Mouse (Mus musculus): ENCODE results near the gene Catsperg1. TPM values are rescaled to one million over a fixed set of nuclear protein-coding genes. Genes with fewer than 3 reads are reported as not detected.

Gene Catsperg1
- polyA plus RNA-seq, 1 experiment: not detected

DNA sequence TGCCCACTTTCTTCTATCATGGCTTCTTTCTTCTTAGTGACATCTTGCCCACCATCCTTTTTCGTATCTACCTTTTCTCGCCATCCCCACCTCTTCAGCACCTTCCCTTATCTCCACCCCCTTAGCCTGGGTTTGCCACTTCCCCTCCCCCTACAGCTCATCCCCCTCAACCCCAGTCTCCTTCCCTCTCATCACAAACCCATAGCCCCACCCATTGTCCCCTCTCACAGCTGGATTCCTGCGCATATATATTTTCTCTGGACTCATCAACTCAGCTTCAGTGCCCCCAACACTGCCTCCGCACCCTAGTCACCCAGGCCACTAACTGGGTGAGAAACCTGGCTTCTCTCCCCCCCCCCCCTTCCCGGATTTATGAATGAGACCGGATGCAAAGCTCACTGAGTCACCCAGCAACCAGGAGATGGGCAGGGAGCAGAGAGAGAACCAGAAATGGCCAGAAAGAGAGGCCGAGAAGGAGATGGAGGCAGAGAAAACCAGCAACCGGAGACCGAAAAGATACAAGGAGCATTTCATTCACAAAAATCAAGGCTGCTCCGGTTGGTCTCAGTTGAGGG, 45.6 kb downstream of the Catsperg1 start:
- TF ChIP-seq CTCF (IDR thresholded peaks at IDR 0.05; ENCODE audit: insufficient read depth, low read depth, low read length): no peak
- TF ChIP-seq POLR2A (IDR thresholded peaks at IDR 0.05; ENCODE audit: insufficient read depth, low read depth, low read length): no peak
- H3K4me1 ChIP-seq (ENCODE audit: control insufficient read depth, insufficient read depth, low read length): peaks cover 41% of the 10 kb centered on the region
- H3K27ac ChIP-seq (ENCODE audit: insufficient read depth, low read depth, low read length): no peak overlapping the region
- WGBS: 18% methylated on average over 10 of the region's 10 CpGs
- peak overlapping the region; percentile 90 for H3K4me3 ChIP-seq (ENCODE audit: insufficient read depth, low read depth, low read length)

DNA sequence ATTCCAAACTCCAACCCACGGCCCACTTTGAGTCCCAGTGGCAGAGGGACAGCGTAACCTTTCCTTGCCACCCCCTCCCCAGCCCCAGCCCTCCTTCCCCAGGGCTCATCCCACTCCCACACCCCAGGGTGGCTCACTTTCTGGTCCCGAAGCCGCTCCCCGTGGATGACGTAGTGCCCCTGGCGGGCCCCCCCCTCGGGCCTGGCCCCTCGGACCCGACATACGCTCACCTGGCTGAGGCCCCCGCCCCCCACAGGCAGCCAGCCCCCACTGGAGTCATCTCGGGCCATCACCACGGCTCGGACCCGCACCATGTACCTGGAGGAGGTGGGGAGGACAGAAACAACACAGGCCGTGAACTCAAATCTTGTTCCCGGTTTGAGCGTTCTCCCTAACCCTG, 46.2 kb downstream of the Catsperg1 start:
- H3K27ac ChIP-seq (ENCODE audit: insufficient read depth, low read depth, low read length): no peak overlapping the region
- TF ChIP-seq CTCF (IDR thresholded peaks at IDR 0.05; ENCODE audit: insufficient read depth, low read depth, low read length): no peak
- no peak for TF ChIP-seq POLR2A (IDR thresholded peaks at IDR 0.05; ENCODE audit: insufficient read depth, low read depth, low read length)
- WGBS: 43% methylated on average over 19 of the region's 19 CpGs
- peaks cover 40% of the 10 kb centered on the region for H3K4me1 ChIP-seq (ENCODE audit: control insufficient read depth, insufficient read depth, low read length)
- no peak overlapping the region for H3K4me3 ChIP-seq (ENCODE audit: insufficient read depth, low read depth, low read length)

DNA sequence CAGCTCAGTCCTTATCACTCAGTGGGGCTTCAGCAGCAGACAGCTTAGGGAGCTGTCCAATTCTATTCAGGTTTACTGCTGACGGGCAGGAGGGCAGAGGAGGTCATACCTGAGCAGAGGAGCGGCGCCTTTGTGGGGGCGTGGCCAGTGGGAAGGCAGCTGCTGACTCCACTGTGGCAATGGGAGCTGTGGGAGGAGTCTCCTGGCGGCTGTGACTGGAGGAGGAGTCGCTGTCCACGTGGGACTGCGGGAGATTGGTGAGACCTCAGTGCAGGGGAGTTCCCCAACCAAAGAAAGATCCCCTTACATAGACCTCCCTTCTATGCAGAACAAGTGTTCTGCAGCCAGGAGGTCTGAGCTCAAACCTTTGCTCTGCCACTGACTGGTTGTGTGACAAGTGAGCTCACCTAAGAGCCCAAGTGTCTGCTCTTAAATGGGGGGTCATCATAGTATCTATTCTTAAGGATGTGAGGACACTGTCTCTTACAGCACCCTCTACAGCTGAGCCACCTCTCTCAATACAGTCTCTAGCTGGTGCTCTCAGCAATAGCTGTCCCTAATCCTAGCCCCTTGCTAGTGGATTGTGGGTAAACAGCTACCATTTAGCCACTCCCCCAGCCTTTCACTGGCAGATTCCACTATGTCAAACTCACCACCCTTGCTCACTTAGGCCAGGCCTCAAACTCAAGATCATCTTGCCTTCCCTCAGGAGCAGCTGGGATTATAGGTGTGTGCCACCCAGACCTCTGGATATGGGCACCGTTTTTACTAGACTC, 50.9 kb downstream of the Catsperg1 start:
- Histone ChIP-seq H3K27ac (ENCODE audit: insufficient read depth, low read depth, low read length) (no peak overlapping the region), H3K4me3 (ENCODE audit: insufficient read depth, low read depth, low read length) (no peak overlapping the region), H3K4me1 (ENCODE audit: control insufficient read depth, insufficient read depth, low read length) (peaks cover 4% of the 10 kb centered on the region; the same call in 1 of the 2 replicates)
- WGBS: 46% methylated on average over 9 of the region's 9 CpGs
- no peak for TF ChIP-seq POLR2A (IDR thresholded peaks at IDR 0.05; ENCODE audit: insufficient read depth, low read depth, low read length)
- TF ChIP-seq CTCF (IDR thresholded peaks at IDR 0.05; ENCODE audit: insufficient read depth, low read depth, low read length): no peak

DNA sequence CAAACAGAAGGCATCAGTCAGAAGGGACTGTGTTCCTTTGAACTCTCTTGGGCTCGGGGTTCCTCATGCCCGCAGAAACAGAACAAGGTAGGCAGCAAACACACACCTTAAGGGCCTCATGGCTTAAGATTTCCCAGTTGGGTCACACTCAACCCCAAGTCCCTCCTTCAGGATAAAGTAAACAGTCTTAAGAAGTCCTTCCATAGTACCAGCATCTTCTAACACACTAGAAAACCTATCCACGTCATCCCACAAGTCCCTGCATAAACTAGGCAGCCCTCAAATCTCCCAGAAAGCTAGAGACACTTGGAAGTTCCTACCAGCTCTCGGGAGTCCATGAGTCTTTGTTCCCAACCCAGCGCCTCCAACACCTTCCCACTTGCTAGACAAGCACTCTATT, 51.5 kb downstream of the Catsperg1 start:
- Histone ChIP-seq H3K4me3 (ENCODE audit: insufficient read depth, low read depth, low read length) (no peak overlapping the region), H3K4me1 (ENCODE audit: control insufficient read depth, insufficient read depth, low read length) (no peaks in the 10 kb centered on the region), H3K27ac (ENCODE audit: insufficient read depth, low read depth, low read length) (no peak overlapping the region)
- no peak for TF ChIP-seq CTCF (IDR thresholded peaks at IDR 0.05; ENCODE audit: insufficient read depth, low read depth, low read length)
- no peak for TF ChIP-seq POLR2A (IDR thresholded peaks at IDR 0.05; ENCODE audit: insufficient read depth, low read depth, low read length)
- WGBS: 92% methylated on average over 5 of the region's 5 CpGs

- WGBS: 6% methylated on average over 5 of the region's 5 CpGs
- Histone ChIP-seq H3K27ac (ENCODE audit: insufficient read depth, low read depth, low read length) (no peak overlapping the region), H3K4me1 (ENCODE audit: control insufficient read depth, insufficient read depth, low read length) (peaks cover 12% of the 10 kb centered on the region), H3K4me3 (ENCODE audit: insufficient read depth, low read depth, low read length) (no peak overlapping the region)
- TF ChIP-seq CTCF (IDR thresholded peaks at IDR 0.05; ENCODE audit: insufficient read depth, low read depth, low read length): no peak
- no peak for TF ChIP-seq POLR2A (IDR thresholded peaks at IDR 0.05; ENCODE audit: insufficient read depth, low read depth, low read length)
These were observed 55.6 kb downstream of the Catsperg1 start for GRCm38 (mm10) chr7:29158264-29158663.

GRCm38 (mm10) chr7:29155838-29156782, 57.7 kb downstream of the Catsperg1 start, which contains the start of gene Fam98c:
Gene Fam98c, minus strand, starts transcription at chr7:29156234.
- H3K4me1 ChIP-seq (ENCODE audit: control insufficient read depth, insufficient read depth, low read length): peaks cover 17% of the 10 kb centered on the region
- TF ChIP-seq CTCF (IDR thresholded peaks at IDR 0.05; ENCODE audit: insufficient read depth, low read depth, low read length): no peak
- no peak; the same call in none of the 2 replicates for TF ChIP-seq POLR2A (IDR thresholded peaks at IDR 0.05; ENCODE audit: insufficient read depth, low read depth, low read length)

DNA sequence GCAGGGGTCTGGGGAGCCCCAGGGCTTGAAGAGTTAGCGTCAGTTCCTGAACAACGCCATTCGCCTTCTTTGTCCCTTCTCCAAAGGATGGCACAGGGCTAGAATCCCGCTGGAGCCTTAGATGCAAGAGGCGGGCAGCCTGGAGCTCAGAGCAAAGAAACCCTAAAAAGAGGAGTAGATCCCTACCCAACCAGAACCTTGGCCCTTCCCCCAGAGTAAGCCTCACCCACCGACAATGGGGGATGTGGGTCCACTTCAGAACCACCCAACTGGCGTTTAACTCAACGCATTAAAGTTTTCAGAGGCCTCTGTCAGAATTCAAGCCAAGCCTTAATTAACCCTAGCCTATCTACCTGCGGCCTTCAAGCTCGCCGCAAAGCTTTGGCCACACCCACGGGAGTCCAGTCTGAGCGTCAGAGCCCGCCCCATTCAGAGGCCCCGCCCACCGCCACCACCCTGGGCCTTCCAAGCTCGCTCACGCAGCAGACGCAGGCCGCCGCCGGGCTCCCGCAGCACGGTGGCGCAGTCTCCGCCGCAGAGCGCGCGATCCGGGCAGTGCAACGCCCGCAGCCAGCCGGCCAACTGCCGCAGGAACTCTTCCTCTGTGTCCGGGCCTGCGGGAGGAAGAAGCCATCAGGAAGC, 58.5 kb downstream of the Catsperg1 start:
- Histone ChIP-seq H3K27ac (ENCODE audit: insufficient read depth, low read depth, low read length) (peak overlapping the region; percentile 63), H3K4me1 (ENCODE audit: control insufficient read depth, insufficient read depth, low read length) (peaks cover 17% of the 10 kb centered on the region), H3K4me3 (ENCODE audit: insufficient read depth, low read depth, low read length) (peak overlapping the region; percentile 83)
- TF ChIP-seq CTCF (IDR thresholded peaks at IDR 0.05; ENCODE audit: insufficient read depth, low read depth, low read length): no peak
- peak; percentile 65 for TF ChIP-seq POLR2A (IDR thresholded peaks at IDR 0.05; ENCODE audit: insufficient read depth, low read depth, low read length)
- WGBS: 7% methylated on average over 37 of the region's 37 CpGs

More at GRCm38 (mm10) chr7:29155838-29156782, 57.7 kb downstream of the Catsperg1 start, which contains the start of gene Fam98c:
- peak within 1 kb of the TSS; percentile 83 for H3K4me3 ChIP-seq (ENCODE audit: insufficient read depth, low read depth, low read length)
- peak within 1 kb of the TSS; percentile 63 for H3K27ac ChIP-seq (ENCODE audit: insufficient read depth, low read depth, low read length)
- 3% methylated on average over 68 of the region's 68 CpGs for WGBS

DNA sequence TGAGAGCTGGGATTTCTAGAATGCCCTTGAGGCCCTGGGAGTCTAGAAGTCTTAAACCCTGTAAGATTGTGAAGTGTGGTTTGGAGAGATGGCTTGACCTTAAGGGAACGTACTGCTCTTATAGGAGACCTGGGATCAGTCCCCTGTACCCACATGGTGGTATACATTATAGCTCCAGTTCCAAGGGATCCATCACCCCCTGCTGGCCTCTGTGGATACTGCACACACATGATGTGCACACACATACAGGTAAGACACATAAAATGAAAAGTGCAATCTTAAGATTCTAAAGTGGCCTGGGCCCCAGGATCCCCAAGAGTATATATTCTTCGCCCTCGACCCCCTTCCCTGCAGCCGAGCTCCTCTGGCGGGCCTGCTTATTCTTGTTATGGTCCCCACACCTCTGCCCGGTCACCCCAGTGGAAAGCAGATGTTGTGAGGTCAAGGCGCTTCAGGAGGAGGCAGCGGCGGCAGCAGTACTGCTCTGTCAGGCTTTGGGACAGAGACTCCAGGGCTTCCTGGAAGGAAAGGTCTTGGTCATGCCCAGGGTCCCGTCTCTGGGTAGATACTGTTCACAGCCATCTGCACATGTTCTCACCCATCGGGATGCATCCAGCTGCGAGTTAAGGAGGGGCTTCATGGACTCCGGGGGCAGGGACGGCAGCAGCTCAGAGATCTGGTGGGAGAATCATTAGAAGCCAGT, 59.7 kb downstream of the Catsperg1 start:
- Histone ChIP-seq H3K4me1 (ENCODE audit: control insufficient read depth, insufficient read depth, low read length) (peaks cover 17% of the 10 kb centered on the region), H3K27ac (ENCODE audit: insufficient read depth, low read depth, low read length) (no peak overlapping the region), H3K4me3 (ENCODE audit: insufficient read depth, low read depth, low read length) (no peak overlapping the region)
- 97% methylated on average over 14 of the region's 14 CpGs for WGBS
- no peak for TF ChIP-seq POLR2A (IDR thresholded peaks at IDR 0.05; ENCODE audit: insufficient read depth, low read depth, low read length)
- TF ChIP-seq CTCF (IDR thresholded peaks at IDR 0.05; ENCODE audit: insufficient read depth, low read depth, low read length): no peak
